Mouse (Mus musculus): Measurements from ENCODE around the gene Anks1.
"Not testable (repeated sequence)": the region's sequence is repeated elsewhere in the genome, so short reads cannot be mapped to it uniquely, and the experiment has no call there.

The Anks1 gene

DNA sequence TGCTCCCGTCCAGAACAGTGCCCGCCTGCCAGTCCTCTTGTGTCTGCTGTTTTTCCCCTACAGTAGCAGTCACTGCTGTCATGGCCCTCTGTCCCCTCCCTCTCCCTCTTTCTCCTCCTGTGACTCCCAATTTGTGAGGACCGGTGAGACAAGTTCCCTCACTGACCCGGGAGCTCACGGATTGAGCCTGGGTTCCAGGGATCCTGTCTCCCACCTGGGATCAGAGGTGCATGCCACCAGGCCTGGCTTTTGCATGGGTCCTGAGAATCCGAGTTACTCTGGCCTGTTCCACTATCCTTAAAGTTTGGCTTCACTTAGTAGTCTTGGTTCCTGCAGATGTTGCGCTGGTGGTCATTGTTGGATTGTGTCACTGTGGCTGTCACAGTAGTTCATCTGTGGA is 58.4 kb downstream of the Anks1 start:
- no peak for DNase-seq

- peak in 1 of 2 experiments; percentile 62 for DNase-seq
These were observed 59.1 kb downstream of the Anks1 start for GRCm38 (mm10) chr17:27968033-27968750.

GRCm38 (mm10) chr17:27968903-27969302 is 59.8 kb downstream of the Anks1 start:
- DNase-seq = no peak

DNA sequence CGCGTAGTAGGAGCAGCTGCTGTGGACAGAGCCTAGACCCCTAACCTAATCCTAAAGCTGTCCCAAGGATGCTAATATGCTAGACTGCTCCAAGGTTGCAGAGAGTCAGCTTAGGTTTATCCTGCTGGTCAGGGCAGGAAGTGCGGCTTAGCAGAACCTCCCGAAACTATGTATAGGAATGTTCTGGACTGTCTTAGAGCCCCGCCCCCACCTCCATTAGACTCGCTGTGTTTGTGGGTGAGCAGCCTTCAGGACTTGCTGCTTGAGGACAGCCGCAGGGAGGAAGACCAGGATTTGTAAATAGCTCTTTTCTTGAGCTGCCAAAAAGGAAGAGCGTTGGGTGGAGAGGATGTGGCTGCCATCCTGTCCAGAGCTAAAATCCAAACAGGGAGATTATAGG is 60.3 kb downstream of the Anks1 start:
- peak; percentile 83 to 87 for DNase-seq

- DNase-seq = no peak
These were observed 60.8 kb downstream of the Anks1 start for GRCm38 (mm10) chr17:27969896-27970295.

- DNase-seq = no peak
These were observed 61.2 kb downstream of the Anks1 start for GRCm38 (mm10) chr17:27970305-27970704.

GRCm38 (mm10) chr17:27971496-27971895 is 62.4 kb downstream of the Anks1 start:
- DNase-seq = peak; percentile 79 to 80

- DNase-seq = no peak
These were observed 64.2 kb downstream of the Anks1 start for GRCm38 (mm10) chr17:27973337-27973736.

- no peak for DNase-seq
These were observed 67.2 kb downstream of the Anks1 start for GRCm38 (mm10) chr17:27976266-27976665.

DNA sequence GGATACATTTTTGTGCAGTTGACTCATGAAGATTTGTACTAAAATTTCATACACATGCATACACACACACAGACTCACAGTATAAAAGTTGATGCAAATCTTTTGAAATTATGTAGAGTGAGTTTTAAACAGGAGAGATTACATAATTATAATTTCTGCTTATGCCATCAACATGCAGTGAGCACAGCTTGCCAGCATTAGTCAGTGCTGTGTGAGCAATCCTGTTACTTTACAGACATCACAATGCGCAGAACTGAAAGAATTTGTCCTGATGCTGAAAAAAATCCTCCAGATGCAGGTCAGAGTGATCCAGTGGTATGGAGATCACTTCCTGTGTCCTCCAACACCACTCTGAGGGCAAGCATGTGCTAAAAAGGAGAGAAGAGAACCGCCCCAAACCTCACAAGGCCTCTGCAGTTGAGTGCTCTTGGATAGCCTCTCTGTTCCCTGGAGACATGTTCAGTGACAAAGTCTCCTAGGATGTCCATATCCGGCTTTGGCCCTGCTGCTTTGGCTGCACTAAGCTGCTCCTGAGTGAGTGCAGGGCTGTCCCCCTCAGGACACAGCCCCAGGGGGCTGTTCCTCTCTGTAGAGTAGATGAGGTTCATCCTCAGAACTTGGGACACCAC is 68.0 kb downstream of the Anks1 start:
- DNase-seq = no peak

- peak in 1 of 2 experiments; percentile 66 for DNase-seq
These were observed 71.4 kb downstream of the Anks1 start for GRCm38 (mm10) chr17:27980391-27980955.

DNA sequence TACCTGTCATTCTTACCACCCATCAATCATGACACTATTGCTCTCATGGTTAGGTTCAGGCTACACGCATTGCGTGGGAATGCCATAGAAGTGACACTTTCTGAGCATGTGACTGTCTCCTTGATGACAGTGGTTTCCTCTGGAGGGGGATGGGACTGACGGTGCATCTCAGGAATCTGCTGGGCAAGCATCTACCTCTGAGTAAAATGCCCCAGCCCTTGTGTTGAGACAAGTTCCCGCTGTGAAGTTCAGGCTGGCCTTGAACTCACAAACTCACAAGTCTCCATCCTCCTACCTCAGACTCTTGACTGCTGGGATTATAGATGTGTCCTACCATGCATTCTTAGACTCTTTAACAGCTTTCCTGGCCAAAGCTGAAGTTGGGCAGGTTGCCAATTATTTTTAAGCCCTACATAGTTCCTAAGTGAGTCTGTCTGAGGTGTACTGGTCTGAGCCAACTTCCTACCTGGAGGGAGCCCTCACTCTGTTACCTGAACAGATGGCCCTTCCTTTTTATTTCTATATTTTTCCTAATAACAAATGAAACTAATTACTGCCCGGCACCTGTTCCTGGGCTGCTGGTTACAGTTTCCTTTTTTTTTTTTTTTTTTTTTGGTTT is 72.5 kb downstream of the Anks1 start:
- no peak for DNase-seq

- DNase-seq = not testable (repeated sequence)
These were observed 73.0 kb downstream of the Anks1 start for GRCm38 (mm10) chr17:27982070-27982457.

GRCm38 (mm10) chr17:27982712-27983266 is 73.7 kb downstream of the Anks1 start:
- DNase-seq = no peak

DNA sequence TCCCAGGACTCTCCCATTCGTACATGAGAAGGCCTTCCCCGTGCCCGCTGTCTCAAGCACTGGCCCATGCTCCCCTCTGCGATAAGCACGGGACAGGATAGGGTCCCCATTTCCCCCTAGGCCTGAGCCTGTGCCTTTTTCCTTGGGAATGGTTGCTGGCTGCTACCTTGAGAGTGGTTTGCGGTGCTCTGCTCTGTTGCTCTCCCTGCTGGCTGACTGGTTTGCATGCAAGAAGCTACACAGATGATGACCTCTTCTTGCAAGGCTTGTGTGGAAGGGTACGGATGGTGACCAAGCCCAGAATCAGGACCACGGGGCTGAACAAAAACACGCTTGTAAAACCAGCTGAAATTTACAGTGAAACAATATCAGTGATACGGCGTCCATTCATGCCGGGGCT is 75.3 kb downstream of the Anks1 start:
- no peak for DNase-seq

DNA sequence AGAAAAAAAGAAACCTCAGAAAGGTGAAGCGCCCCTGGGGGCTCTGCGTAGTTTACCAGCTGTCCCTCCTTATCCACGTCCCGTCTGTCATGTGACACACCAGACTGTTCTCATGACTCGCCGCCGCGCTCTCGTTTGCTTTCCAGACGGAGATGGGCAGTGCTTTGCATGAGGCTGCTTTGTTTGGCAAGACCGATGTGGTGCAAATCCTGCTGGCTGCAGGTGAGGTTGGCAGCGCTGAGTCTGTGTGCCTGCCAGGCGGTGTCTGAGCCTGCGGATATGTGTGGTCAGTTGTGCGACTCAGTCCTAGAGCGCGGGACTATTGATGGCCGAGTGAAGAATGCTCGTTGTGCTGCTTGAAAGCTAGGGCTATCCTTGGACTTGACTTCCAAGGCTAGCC is 77.0 kb downstream of the Anks1 start:
- no peak for DNase-seq

DNA sequence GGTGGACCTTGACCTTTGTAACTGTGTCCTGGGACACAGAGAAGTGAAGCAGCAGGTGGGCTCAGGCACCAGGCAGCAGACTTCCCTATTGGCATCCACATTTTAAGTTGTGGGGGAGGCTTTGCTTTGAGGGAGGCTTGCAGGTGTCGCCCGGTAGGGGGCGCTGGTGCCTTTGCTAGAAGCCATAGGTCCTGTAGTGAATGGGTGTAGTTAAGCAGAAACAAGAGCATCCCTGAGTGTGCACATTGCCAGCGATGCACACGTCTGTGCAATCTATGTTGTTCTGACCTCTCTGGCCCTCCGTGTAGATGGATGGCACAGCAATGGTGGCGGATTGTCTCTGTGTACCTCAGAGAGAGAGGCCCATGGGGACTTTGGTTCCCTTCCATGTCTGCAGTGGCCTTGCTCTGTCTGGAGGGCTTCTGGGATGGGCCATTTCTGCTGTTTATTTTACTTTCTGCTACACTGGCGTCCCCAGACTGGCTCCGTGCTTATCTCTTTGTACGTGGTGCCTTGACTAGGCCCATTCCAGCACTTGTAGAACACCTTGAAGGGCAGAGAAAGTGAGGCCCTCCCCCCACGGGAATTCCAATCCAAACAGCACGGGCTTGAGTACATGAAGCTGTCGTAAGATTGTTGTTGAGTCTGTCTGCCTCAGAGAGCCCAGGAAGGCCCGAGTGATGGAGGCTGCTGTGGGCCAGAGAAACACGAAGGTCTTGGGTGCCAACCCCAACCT is 80.9 kb downstream of the Anks1 start:
- DNase-seq = peak; percentile 84 to 89

DNA sequence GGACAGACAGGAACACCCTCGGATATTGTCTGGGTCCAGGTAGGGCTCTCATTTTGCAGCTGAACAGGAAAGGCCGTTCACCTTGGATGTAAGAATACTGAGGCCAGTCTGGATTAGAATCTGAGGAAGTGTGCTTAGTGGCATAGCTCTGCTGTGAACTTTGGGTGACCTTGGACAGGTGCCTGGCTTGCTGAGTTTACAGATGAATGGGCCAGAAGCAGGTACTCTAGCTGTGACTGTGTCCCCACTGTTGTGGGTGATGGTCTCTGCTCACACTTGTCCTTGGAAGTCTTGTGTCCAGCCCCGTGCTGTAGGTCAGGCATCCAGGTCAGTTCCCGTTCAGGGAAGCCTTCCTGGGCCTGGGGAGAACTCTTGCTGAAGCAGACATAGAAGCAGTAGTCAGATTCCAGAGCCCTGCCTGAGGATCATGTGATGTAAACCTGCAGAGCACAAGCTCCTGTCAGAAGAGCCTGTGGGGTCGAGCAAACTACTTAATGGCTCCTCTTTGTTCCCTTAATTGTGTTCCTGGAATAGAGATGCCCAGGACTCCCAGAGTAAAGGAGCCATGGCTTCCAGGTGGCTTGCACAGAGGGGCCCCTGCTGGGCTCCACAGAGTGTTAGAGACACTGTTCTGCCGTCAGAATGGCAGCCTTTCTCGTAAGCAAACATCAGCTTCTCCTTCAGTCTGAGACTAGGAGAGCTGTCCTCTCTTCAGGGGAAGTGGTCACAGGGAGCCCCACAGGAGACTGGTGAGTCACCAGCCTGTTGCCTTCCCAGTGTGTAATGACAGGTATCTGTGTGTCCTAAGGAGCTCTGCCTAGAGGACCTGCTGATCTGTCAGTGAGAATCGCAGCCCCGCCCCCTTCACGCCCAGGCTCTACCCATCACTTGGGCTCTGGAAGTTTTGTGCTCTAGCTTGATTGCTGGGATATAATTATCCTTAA is 85.2 kb downstream of the Anks1 start:
- DNase-seq = no peak

DNA sequence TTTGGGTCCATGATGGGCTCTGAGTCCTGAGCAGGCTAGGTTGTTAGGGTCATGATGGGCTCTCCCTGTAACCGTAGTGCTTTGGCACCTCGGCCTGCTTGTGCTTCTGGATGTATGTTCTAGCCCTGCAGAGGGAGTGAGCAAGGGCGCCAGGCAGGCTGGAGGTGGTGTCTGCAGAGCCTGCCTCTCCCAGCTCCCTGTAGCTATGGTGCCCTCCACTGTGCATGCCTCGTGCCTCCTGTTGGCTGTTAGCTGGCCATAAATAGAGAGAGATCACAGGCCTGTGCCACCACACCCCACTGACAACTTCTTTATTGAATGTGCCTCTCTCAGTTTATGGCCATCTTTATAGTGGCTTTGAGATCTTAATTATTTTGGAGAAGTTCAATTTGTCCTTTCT is 87.2 kb downstream of the Anks1 start:
- DNase-seq = no peak

GRCm38 (mm10) chr17:27997212-27997611 is 88.1 kb downstream of the Anks1 start:
- DNase-seq = no peak

- DNase-seq = not testable (repeated sequence)
These were observed 90.7 kb downstream of the Anks1 start for GRCm38 (mm10) chr17:27999683-28000273.
